ENCODE assay signal across 29 mouse cellular contexts in genomic region chr7:49717942-49718733, GRCm38 (mm10). TPM values are rescaled to one million over a fixed set of nuclear protein-coding genes. Genes with fewer than 3 reads are reported as not detected.
DNase-seq lines count a peak whose midpoint lies in the region; ATAC-seq and TF ChIP-seq lines count a peak whose summit lies in the region.
"Had no signal": no experiment of that assay in that cellular context is flagged by ENCODE, and none has a peak within 500 bp of the region (broad histone marks: within the 10 kb centered on the region; RNA-seq: fewer than 3 reads in every experiment).

No protein-coding gene starts in this region.

- peaks cover 9% of the 10 kb centered on the region for H3K4me1 ChIP-seq in forebrain, embryonic 12.5 days
- peaks cover 9% of the 10 kb centered on the region for H3K4me1 ChIP-seq in forebrain, embryonic 13.5 days
- peaks cover 7% of the 10 kb centered on the region for H3K4me1 ChIP-seq in lung, embryonic 16.5 days (replicated peaks; ENCODE audit: control insufficient read depth, insufficient read depth, low read length)
- H3K4me1 ChIP-seq in midbrain, embryonic 12.5 days = peaks cover 8% of the 10 kb centered on the region
- no peaks in the 10 kb centered on the region for H3K4me1 ChIP-seq in midbrain, postnatal 0 days (ENCODE audit: insufficient read depth, low read length)
- H3K4me1 ChIP-seq in midbrain, embryonic 15.5 days = no peaks in the 10 kb centered on the region
- H3K4me1 ChIP-seq: embryonic facial prominence, embryonic 12.5 days; embryonic facial prominence, embryonic 15.5 days; heart, embryonic 12.5 days; heart, embryonic 15.5 days; hindbrain, embryonic 10.5 days; hindbrain, embryonic 13.5 days had no signal

- H3K4me2 ChIP-seq in forebrain, embryonic 12.5 days = no peak overlapping the region; the same call in 1 of the 2 replicates
- no peak overlapping the region for H3K4me2 ChIP-seq in forebrain, embryonic 13.5 days
- H3K4me2 ChIP-seq in lung, embryonic 16.5 days (ENCODE audit: low read depth, low read length) = no peak overlapping the region
- no peak overlapping the region for H3K4me2 ChIP-seq in midbrain, embryonic 12.5 days (replicated peaks)
- H3K4me2 ChIP-seq in midbrain, postnatal 0 days (ENCODE audit: low read depth, low read length, poor library complexity, severe bottlenecking) = no peak overlapping the region
- H3K4me2 ChIP-seq in midbrain, embryonic 15.5 days = no peak overlapping the region
- H3K4me2 ChIP-seq: embryonic facial prominence, embryonic 12.5 days; embryonic facial prominence, embryonic 15.5 days; heart, embryonic 12.5 days; heart, embryonic 15.5 days; hindbrain, embryonic 13.5 days had no signal

- H3K9me3 ChIP-seq in forebrain, embryonic 12.5 days = no peaks in the 10 kb centered on the region
- H3K9me3 ChIP-seq in forebrain, embryonic 13.5 days (replicated peaks) = no peaks in the 10 kb centered on the region
- H3K9me3 ChIP-seq in lung, embryonic 16.5 days (ENCODE audit: control insufficient read depth, low read length) = no peaks in the 10 kb centered on the region
- no peaks in the 10 kb centered on the region for H3K9me3 ChIP-seq in midbrain, embryonic 12.5 days
- H3K9me3 ChIP-seq in midbrain, postnatal 0 days (ENCODE audit: low read length) = no peaks in the 10 kb centered on the region
- H3K9me3 ChIP-seq in midbrain, embryonic 15.5 days = no peaks in the 10 kb centered on the region
- H3K9me3 ChIP-seq: embryonic facial prominence, embryonic 12.5 days; embryonic facial prominence, embryonic 15.5 days; G1E; heart, embryonic 12.5 days; heart, embryonic 15.5 days; hindbrain, embryonic 10.5 days had no signal

- peak; percentile 70 for ATAC-seq in forebrain, embryonic 12.5 days (ENCODE audit: low FRiP score)
- ATAC-seq in forebrain, embryonic 13.5 days = no peak
- peak; percentile 72 for ATAC-seq in lung, embryonic 16.5 days (ENCODE audit: low read depth)
- ATAC-seq in midbrain, embryonic 12.5 days (ENCODE audit: low FRiP score, low read depth) = peak; percentile 77
- no peak for ATAC-seq in midbrain, postnatal 0 days (ENCODE audit: low FRiP score)
- ATAC-seq in midbrain, embryonic 15.5 days (replicated peaks) = peak; percentile 56; the same call in 1 of the 2 replicates
- ATAC-seq: forebrain, postnatal 0 days; hindbrain, embryonic 16.5 days; Patski had no signal

- 19% methylated on average over 15 of the region's 15 CpGs for WGBS in forebrain, embryonic 12.5 days
- WGBS in forebrain, embryonic 13.5 days = 17% methylated on average over 15 of the region's 15 CpGs
- WGBS in lung, embryonic 16.5 days = 57% methylated on average over 15 of the region's 15 CpGs
- 34% methylated on average over 15 of the region's 15 CpGs for WGBS in midbrain, embryonic 12.5 days
- 40% methylated on average over 15 of the region's 15 CpGs for WGBS in midbrain, postnatal 0 days
- WGBS in midbrain, embryonic 15.5 days = 42% methylated on average over 15 of the region's 15 CpGs

- no peak for DNase-seq in lung, postnatal 14 days
- DNase-seq in midbrain, postnatal 0 days (ENCODE audit: low spot score) = no peak
- DNase-seq: adrenal gland, postnatal 10 days; B cell, adult 2 months; cerebellum, adult 11 months; cerebellum, adult 2 months; cerebellum, adult 9-11 months; cerebellum, postnatal 25 days; forebrain, postnatal 0 days; gastrocnemius, adult 2 months; gastrocnemius, postnatal 14 days; heart, adult 18-20 months; heart, postnatal 10 days; heart, postnatal 36 days had no signal

- no peaks in the 10 kb centered on the region for H3K36me3 ChIP-seq in forebrain, embryonic 12.5 days (replicated peaks)
- no peaks in the 10 kb centered on the region for H3K36me3 ChIP-seq in forebrain, embryonic 13.5 days (ENCODE audit: poor library complexity, severe bottlenecking)
- H3K36me3 ChIP-seq in lung, embryonic 16.5 days (ENCODE audit: control insufficient read depth, insufficient read depth, low read length) = no peaks in the 10 kb centered on the region
- H3K36me3 ChIP-seq in midbrain, embryonic 12.5 days = no peaks in the 10 kb centered on the region
- no peaks in the 10 kb centered on the region for H3K36me3 ChIP-seq in midbrain, postnatal 0 days (ENCODE audit: insufficient read depth, low read length)
- no peaks in the 10 kb centered on the region for H3K36me3 ChIP-seq in midbrain, embryonic 15.5 days (replicated peaks)
- H3K36me3 ChIP-seq: embryonic facial prominence, embryonic 12.5 days; embryonic facial prominence, embryonic 15.5 days; G1E; heart, embryonic 12.5 days; heart, embryonic 15.5 days; hindbrain, embryonic 10.5 days; hindbrain, embryonic 13.5 days had no signal

- no peak overlapping the region for H3K4me3 ChIP-seq in forebrain, embryonic 12.5 days (replicated peaks)
- H3K4me3 ChIP-seq in forebrain, embryonic 13.5 days = no peak overlapping the region
- no peak overlapping the region for H3K4me3 ChIP-seq in lung, embryonic 16.5 days (ENCODE audit: low read length)
- no peak overlapping the region for H3K4me3 ChIP-seq in midbrain, embryonic 12.5 days
- no peak overlapping the region for H3K4me3 ChIP-seq in midbrain, postnatal 0 days (ENCODE audit: low read depth, low read length)
- H3K4me3 ChIP-seq in midbrain, embryonic 15.5 days = no peak overlapping the region
- H3K4me3 ChIP-seq: embryonic facial prominence, embryonic 12.5 days; embryonic facial prominence, embryonic 15.5 days; gastrocnemius, adult 2 months; heart, embryonic 12.5 days; heart, embryonic 15.5 days; hindbrain, embryonic 10.5 days; hindbrain, embryonic 13.5 days had no signal

- H3K27me3 ChIP-seq in forebrain, embryonic 12.5 days = peaks cover 66% of the 10 kb centered on the region
- peaks cover 64% of the 10 kb centered on the region for H3K27me3 ChIP-seq in forebrain, embryonic 13.5 days
- H3K27me3 ChIP-seq in lung, embryonic 16.5 days (ENCODE audit: control insufficient read depth, insufficient read depth, low read depth, low read length) = no peaks in the 10 kb centered on the region
- peaks cover 76% of the 10 kb centered on the region for H3K27me3 ChIP-seq in midbrain, embryonic 12.5 days
- 0 out of 2 replicates have a peak, but pooled peaks cover 12% of the 10 kb centered on the region for H3K27me3 ChIP-seq in midbrain, postnatal 0 days (ENCODE audit: insufficient read depth, low read length)
- H3K27me3 ChIP-seq in midbrain, embryonic 15.5 days (replicated peaks) = peaks cover 40% of the 10 kb centered on the region
- H3K27me3 ChIP-seq: CH12.LX; embryonic facial prominence, embryonic 12.5 days had no signal

- TF ChIP-seq CTCF in midbrain, postnatal 0 days (IDR thresholded peaks at IDR 0.05) = no peak

- no peak overlapping the region for H3K27ac ChIP-seq in forebrain, embryonic 12.5 days
- no peak overlapping the region for H3K27ac ChIP-seq in forebrain, embryonic 13.5 days
- no peak overlapping the region for H3K27ac ChIP-seq in lung, embryonic 16.5 days (ENCODE audit: low read length)
- H3K27ac ChIP-seq in midbrain, embryonic 12.5 days (replicated peaks) = no peak overlapping the region
- no peak overlapping the region for H3K27ac ChIP-seq in midbrain, postnatal 0 days (ENCODE audit: low read depth, low read length)
- no peak overlapping the region for H3K27ac ChIP-seq in midbrain, embryonic 15.5 days
- H3K27ac ChIP-seq: embryonic facial prominence, embryonic 12.5 days; embryonic facial prominence, embryonic 15.5 days; gastrocnemius, adult 2 months; heart, embryonic 15.5 days; hindbrain, embryonic 10.5 days; hindbrain, embryonic 13.5 days had no signal

- no peak overlapping the region for H3K9ac ChIP-seq in forebrain, embryonic 12.5 days
- no peak overlapping the region for H3K9ac ChIP-seq in forebrain, embryonic 13.5 days
- no peak overlapping the region for H3K9ac ChIP-seq in lung, embryonic 16.5 days (ENCODE audit: low read length)
- H3K9ac ChIP-seq in midbrain, embryonic 12.5 days (replicated peaks) = no peak overlapping the region
- H3K9ac ChIP-seq in midbrain, postnatal 0 days (replicated peaks; ENCODE audit: low read length, poor library complexity, severe bottlenecking) = no peak overlapping the region
- H3K9ac ChIP-seq in midbrain, embryonic 15.5 days = no peak overlapping the region
- H3K9ac ChIP-seq: embryonic facial prominence, embryonic 12.5 days; embryonic facial prominence, embryonic 15.5 days; forebrain, postnatal 0 days; heart, embryonic 12.5 days; heart, embryonic 15.5 days; hindbrain, embryonic 13.5 days had no signal

RNA-seq across cellular contexts. Expression of gene Htatip2, which starts 40.8 kb away (rescaled TPM):
- polyA plus RNA-seq in forebrain, embryonic 12.5 days (2016; fragmentation: Nextera tagmentation; extraction: Ambion mirVana) = 2.9 and 3.6 TPM in 2 replicates
- polyA plus RNA-seq in forebrain, embryonic 13.5 days (2015; fragmentation: Nextera tagmentation; extraction: Ambion mirVana) = 1.7 and 2.3 TPM in 2 replicates
- polyA plus RNA-seq in lung, embryonic 16.5 days (2015; fragmentation: Nextera tagmentation; extraction: Ambion mirVana) = 16.5 and 18.4 TPM in 2 replicates
- polyA plus RNA-seq in midbrain, embryonic 12.5 days (2016; fragmentation: Nextera tagmentation; extraction: Ambion mirVana) = 9.3 and 12.2 TPM in 2 replicates
- total RNA-seq in midbrain, postnatal 0 days (2014; rRNA removed) = 0.38 and 2.4 TPM in 2 replicates
- polyA plus RNA-seq in midbrain, postnatal 0 days (2015; fragmentation: Nextera tagmentation; extraction: Ambion mirVana) = 5.5 and 6.1 TPM in 2 replicates
- 3.0 and 3.5 TPM in 2 replicates for polyA plus RNA-seq in midbrain, embryonic 15.5 days (2015; fragmentation: Nextera tagmentation; extraction: Ambion mirVana)
- total RNA-seq: CH12.LX had no signal
- polyA plus RNA-seq: Patski had no signal

Comparison
In these comparisons a context has a peak if more than half of its experiments do, and no peak if none do; other contexts are left out.
1. ATAC-seq: peak in forebrain, embryonic 12.5 days (single experiment), lung, embryonic 16.5 days (single experiment), midbrain, embryonic 12.5 days (single experiment) and midbrain, embryonic 15.5 days (single experiment); none in forebrain, embryonic 13.5 days (single experiment) and midbrain, postnatal 0 days (single experiment).